Mouse (Mus musculus) natural killer cell, adult 2 months (primary cell): ENCODE measurements around the gene Dusp1.

ENCODE experiments used
- DNase-seq, 2 experiments: peaks; one replicate each; pipeline ENCODE4 v3.0.0; 2022; ENCODE audit warnings: low spot score in 2 of 2

Gene Dusp1

GRCm38 (mm10) chr17:26464481-26464880 is 97.4 kb downstream of the Dusp1 start:
- no peak for DNase-seq

DNA sequence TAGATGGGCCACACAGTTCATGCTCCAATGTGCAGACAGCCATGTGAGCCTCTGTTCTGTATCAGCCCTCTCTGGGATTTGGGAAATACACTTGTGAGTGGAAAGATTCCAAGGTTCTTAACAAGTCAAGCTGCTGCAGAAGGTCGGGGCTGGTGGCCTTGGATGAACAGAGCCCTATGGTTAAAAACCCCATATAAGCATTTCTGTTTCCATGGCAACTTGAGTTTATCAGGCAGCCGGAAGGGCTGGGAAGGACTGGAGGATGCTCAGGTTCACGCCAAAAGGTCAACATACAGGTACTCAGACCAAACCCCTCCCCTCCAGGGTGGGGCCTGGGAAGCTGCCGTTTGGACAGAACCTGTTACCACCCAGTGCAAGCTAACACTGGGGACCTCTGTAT is 97.9 kb downstream of the Dusp1 start:
- DNase-seq: no peak

DNA sequence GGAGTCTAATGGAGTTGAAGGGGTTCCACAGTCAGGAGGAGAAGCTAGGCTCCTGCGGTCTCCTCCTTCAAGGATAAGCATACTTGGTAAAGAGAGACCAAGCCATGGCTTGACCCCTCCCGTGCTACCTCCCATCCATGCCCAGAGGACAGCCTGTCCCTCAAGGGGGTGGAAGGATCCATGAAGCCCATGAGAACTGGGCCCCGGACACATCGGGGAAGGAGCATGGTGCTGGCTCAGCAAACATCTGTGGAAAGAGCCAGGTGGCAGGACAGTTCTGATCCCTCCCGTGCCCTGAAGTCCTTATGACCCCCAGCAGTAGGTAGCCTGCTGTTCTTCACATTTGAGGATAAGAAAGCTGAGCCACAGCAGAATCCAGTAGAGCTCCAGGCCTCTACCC is 98.5 kb downstream of the Dusp1 start:
- DNase-seq: no peak

DNA sequence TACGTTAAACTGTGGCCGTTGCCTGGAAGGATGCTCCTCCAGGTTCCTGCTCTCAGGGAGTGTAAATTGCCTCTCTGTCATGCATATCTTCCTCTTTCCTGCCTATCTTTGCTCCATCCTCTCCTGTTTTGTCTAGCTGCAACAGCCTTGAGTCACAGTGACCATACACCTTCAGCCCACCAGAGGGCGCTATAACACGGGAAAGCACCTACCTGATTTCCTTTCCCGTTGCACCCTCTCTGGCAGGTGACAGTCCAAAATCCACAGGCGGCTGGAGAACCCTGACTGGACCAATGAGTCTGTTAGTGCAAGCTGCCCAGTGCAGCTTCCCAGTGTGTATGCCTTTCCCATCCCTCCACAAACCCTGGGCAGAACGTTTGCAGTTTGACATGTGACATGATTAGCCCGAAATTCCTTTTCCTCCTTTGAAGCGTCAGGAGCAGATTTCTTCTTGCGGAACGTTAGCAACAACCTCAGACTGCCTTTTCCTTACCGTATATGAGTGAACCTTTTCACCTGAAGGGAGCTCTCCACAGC is 99.2 kb downstream of the Dusp1 start:
- DNase-seq: peak; percentile 52 to 66

GRCm38 (mm10) chr17:26458049-26458448 is 103.9 kb downstream of the Dusp1 start:
- no peak for DNase-seq

DNA sequence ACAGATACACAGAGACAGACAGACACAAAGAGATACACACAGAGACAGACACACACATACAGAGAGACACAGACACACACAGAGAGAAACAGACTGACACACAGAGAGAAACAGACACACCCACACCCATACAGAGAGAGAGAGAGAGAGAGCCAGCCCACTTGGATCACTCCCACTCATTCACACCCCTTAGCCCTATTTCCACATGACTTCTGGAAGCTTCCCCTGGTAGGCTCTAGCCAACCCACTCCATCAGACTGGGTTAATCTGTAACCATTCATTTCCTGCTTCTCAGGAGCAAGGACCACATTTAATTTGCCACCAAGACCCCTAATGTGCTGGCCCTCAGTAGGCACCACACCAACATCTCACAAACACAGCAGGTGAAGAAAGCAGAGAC is 104.4 kb downstream of the Dusp1 start:
- DNase-seq: no peak
